Mouse (Mus musculus) stomach, embryonic 15.5 days (tissue): Measurements from ENCODE around the gene Tiam2. TPM values are rescaled to one million over a fixed set of nuclear protein-coding genes. Genes with fewer than 3 reads are reported as not detected.
A peak's percentile ranks its signal among the peaks of the same experiment; 100 is the strongest.

ENCODE experiments used
- ATAC-seq: fragments of 200-750 bp; cut with Nextera tagmentation; 2 replicates; pipeline ENCODE4 v1.8.0; 2017; ENCODE audit warnings: low read depth, moderate number of reproducible peaks, moderate TSS enrichment; ENCODE audit not compliant: insufficient read depth, low FRiP score
- H3K27ac ChIP-seq: fragments of 300-500 bp; sonication (generic); 2 replicates; pipeline ENCODE4 v1.5.1; 2015; ENCODE audit warnings: mild to moderate bottlenecking, inconsistent platforms
- H3K27me3 ChIP-seq: fragments of 300-500 bp; sonication (generic); replicated peaks from 2 replicates; pipeline ENCODE4 v1.6.1; 2015; ENCODE audit warnings: inconsistent platforms
- H3K36me3 ChIP-seq: fragments of 300-500 bp; sonication (generic); 2 replicates; pipeline ENCODE4 v1.6.1; 2015; ENCODE audit warnings: inconsistent platforms
- H3K4me1 ChIP-seq: fragments of 300-500 bp; sonication (generic); 2 replicates; pipeline ENCODE4 v1.6.1; 2015; ENCODE audit warnings: inconsistent platforms
- H3K4me2 ChIP-seq: fragments of 300-500 bp; sonication (generic); 2 replicates; pipeline ENCODE4 v1.6.1; 2015; ENCODE audit warnings: mild to moderate bottlenecking, inconsistent platforms
- H3K4me3 ChIP-seq: fragments of 300-500 bp; sonication (generic); replicated peaks from 2 replicates; pipeline ENCODE4 v1.5.1; 2015; ENCODE audit warnings: inconsistent platforms
- H3K9ac ChIP-seq: fragments of 300-500 bp; sonication (generic); 2 replicates; pipeline ENCODE4 v1.6.1; 2015; ENCODE audit warnings: inconsistent platforms
- H3K9me3 ChIP-seq: fragments of 300-500 bp; sonication (generic); 2 replicates; pipeline ENCODE4 v1.6.1; 2016; ENCODE audit warnings: inconsistent platforms
- WGBS: fragments of 180-500 bp; shearing (Covaris S2); methylation state at CpG from one replicate; pipeline ENCODE4 v1.1.7; 2015; 5-methylcytosine and 5-hydroxymethylcytosine counted together
- polyA plus RNA-seq: library from polyadenylated mRNA; unstranded; fragments of >200 nt; fragmentation: Nextera tagmentation; extraction: Ambion mirVana; gene quantifications from 2 replicates; pipeline ENCODE4 v1.2.1, GENCODE M21; 2015

Tiam2 gene
- polyA plus RNA-seq, 1 experiment from 2014 or later: 4.0 TPM

- Histone ChIP-seq H3K27ac (peak within 1 kb of the TSS; percentile 93), H3K4me2 (peak within 1 kb of the TSS; percentile 80), H3K4me3 (peak within 1 kb of the TSS; percentile 71), H3K36me3 (no peaks in the 10 kb centered on the region), H3K27me3 (no peaks in the 10 kb centered on the region), H3K4me1 (peaks cover 5% of the 10 kb centered on the region; the same call in 1 of the 2 replicates), H3K9ac (peak within 1 kb of the TSS; percentile 51; the same call in 1 of the 2 replicates), H3K9me3 (no peaks in the 10 kb centered on the region)
- WGBS: under 1% methylated on average over 60 of the region's 60 CpGs
- ATAC-seq: peak; percentile 100
These were observed 231.2 kb downstream of the Tiam2 start, which contains the start of gene Tfb1m for GRCm38 (mm10) chr17:3557331-3558311. Gene Tfb1m (minus strand): TSS chr17:3557781.

GRCm38 (mm10) chr17:3558356-3558870 is 232.0 kb downstream of the Tiam2 start:
- H3K27ac ChIP-seq: peak overlapping the region; percentile 82
- no peaks in the 10 kb centered on the region for H3K36me3 ChIP-seq
- H3K4me3 ChIP-seq: peak overlapping the region; percentile 71
- 73% methylated on average over 9 of the region's 9 CpGs for WGBS
- no peaks in the 10 kb centered on the region for H3K27me3 ChIP-seq
- peaks cover 5% of the 10 kb centered on the region; the same call in 1 of the 2 replicates for H3K4me1 ChIP-seq
- ATAC-seq: no peak
- no peak overlapping the region for H3K9ac ChIP-seq
- no peaks in the 10 kb centered on the region for H3K9me3 ChIP-seq
- peak overlapping the region; percentile 49 for H3K4me2 ChIP-seq

GRCm38 (mm10) chr17:3560534-3560933 is 234.2 kb downstream of the Tiam2 start:
- Histone ChIP-seq H3K9ac (no peak overlapping the region), H3K27me3 (no peaks in the 10 kb centered on the region), H3K4me1 (peaks cover 5% of the 10 kb centered on the region; the same call in 1 of the 2 replicates), H3K9me3 (no peaks in the 10 kb centered on the region), H3K4me2 (no peak overlapping the region), H3K4me3 (no peak overlapping the region), H3K36me3 (no peaks in the 10 kb centered on the region), H3K27ac (no peak overlapping the region)
- ATAC-seq: no peak
- WGBS: 73% methylated on average over 3 of the region's 3 CpGs

GRCm38 (mm10) chr17:3562405-3562804 is 236.0 kb downstream of the Tiam2 start:
- Histone ChIP-seq H3K4me2 (no peak overlapping the region), H3K9ac (no peak overlapping the region), H3K9me3 (no peaks in the 10 kb centered on the region), H3K27me3 (no peaks in the 10 kb centered on the region), H3K36me3 (no peaks in the 10 kb centered on the region), H3K4me1 (no peaks in the 10 kb centered on the region), H3K4me3 (no peak overlapping the region), H3K27ac (no peak overlapping the region)
- no peak for ATAC-seq
- WGBS: 43% methylated on average over 8 of the region's 8 CpGs

GRCm38 (mm10) chr17:3570876-3571275 is 244.5 kb downstream of the Tiam2 start:
- 2% methylated on average over 12 of the region's 12 CpGs for WGBS
- no peak for ATAC-seq
- Histone ChIP-seq H3K9ac (no peak overlapping the region), H3K27ac (no peak overlapping the region), H3K9me3 (no peaks in the 10 kb centered on the region), H3K27me3 (no peaks in the 10 kb centered on the region), H3K4me2 (peak overlapping the region; percentile 42; the same call in 1 of the 2 replicates), H3K4me1 (no peaks in the 10 kb centered on the region), H3K36me3 (no peaks in the 10 kb centered on the region), H3K4me3 (no peak overlapping the region)

Other genes starting within 250 kb of the Tiam2 start
- 16.1 and 18.0 TPM in 2 replicates for gene Scaf8, start 211.6 kb upstream of the Tiam2 start, polyA plus RNA-seq
- 0.22 TPM in 1 of 2 replicates, not detected in the other for gene Cldn20, start 206.0 kb downstream of the Tiam2 start, polyA plus RNA-seq
- gene Tfb1m, start 231.2 kb downstream of the Tiam2 start, polyA plus RNA-seq: 16.2 and 19.8 TPM in 2 replicates